Mouse (Mus musculus): ENCODE measurements around the gene Cnbd2. TPM values are rescaled to one million over a fixed set of nuclear protein-coding genes. Genes with fewer than 3 reads are reported as not detected.

Cnbd2 gene
- polyA plus RNA-seq, 1 experiment from 2014 or later, result 2.9 TPM

DNA sequence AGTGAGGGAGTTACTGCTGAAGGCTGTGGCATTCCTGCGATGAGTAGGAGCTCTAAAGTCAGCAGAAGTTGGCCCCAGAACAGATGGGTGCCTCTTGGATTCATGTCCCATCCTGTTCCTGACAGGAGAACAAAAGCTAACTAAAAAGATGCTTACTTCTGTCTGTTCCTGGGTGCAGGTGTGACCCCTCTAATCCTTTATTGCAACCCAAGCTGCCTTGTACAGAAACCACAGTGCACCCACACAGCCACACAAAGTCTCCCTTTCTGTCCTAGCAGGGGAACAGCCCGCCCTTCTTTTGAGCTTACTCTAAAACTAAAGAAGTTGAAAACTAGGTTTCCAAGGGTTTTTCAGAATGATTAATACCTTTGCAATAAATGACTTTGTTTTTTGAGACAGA is 23.9 kb upstream of the Cnbd2 start:
- no peak overlapping the region for H3K27ac ChIP-seq (ENCODE audit: low read depth, low read length)
- DNase-seq (ENCODE audit: low spot score), result no peak
- WGBS, result 97% methylated on average over 2 of the region's 2 CpGs
- no peak overlapping the region for H3K4me2 ChIP-seq
- no peaks in the 10 kb centered on the region for H3K4me1 ChIP-seq (replicated peaks; ENCODE audit: control insufficient read depth, insufficient read depth, low read length)
- H3K27me3 ChIP-seq (replicated peaks; ENCODE audit: control insufficient read depth, insufficient read depth, low read length), result no peaks in the 10 kb centered on the region
- no peak overlapping the region for H3K4me3 ChIP-seq (ENCODE audit: low read depth, low read length)
- no peaks in the 10 kb centered on the region for H3K9me3 ChIP-seq (ENCODE audit: control insufficient read depth, low read length)
- H3K36me3 ChIP-seq (ENCODE audit: control insufficient read depth, insufficient read depth, low read length), result peaks cover 11% of the 10 kb centered on the region
- H3K9ac ChIP-seq (ENCODE audit: low read depth, low read length), result no peak overlapping the region
- no peak for ATAC-seq (replicated peaks; ENCODE audit: low FRiP score)

- no peaks in the 10 kb centered on the region for H3K4me1 ChIP-seq (replicated peaks; ENCODE audit: control insufficient read depth, insufficient read depth, low read length)
- H3K9me3 ChIP-seq (ENCODE audit: control insufficient read depth, low read length), result no peaks in the 10 kb centered on the region
- H3K9ac ChIP-seq (ENCODE audit: low read depth, low read length), result no peak overlapping the region
- H3K27ac ChIP-seq (ENCODE audit: low read depth, low read length), result no peak overlapping the region
- WGBS, result 93% methylated on average over 2 of the region's 2 CpGs
- DNase-seq (ENCODE audit: low spot score) (no peak), ATAC-seq (replicated peaks; ENCODE audit: low FRiP score) (no peak)
- no peak overlapping the region for H3K4me3 ChIP-seq (ENCODE audit: low read depth, low read length)
- peaks cover 16% of the 10 kb centered on the region for H3K36me3 ChIP-seq (ENCODE audit: control insufficient read depth, insufficient read depth, low read length)
- no peak overlapping the region for H3K4me2 ChIP-seq
- H3K27me3 ChIP-seq (replicated peaks; ENCODE audit: control insufficient read depth, insufficient read depth, low read length), result no peaks in the 10 kb centered on the region
These were observed 22.4 kb upstream of the Cnbd2 start for GRCm38 (mm10) chr2:156289552-156290160.

DNA sequence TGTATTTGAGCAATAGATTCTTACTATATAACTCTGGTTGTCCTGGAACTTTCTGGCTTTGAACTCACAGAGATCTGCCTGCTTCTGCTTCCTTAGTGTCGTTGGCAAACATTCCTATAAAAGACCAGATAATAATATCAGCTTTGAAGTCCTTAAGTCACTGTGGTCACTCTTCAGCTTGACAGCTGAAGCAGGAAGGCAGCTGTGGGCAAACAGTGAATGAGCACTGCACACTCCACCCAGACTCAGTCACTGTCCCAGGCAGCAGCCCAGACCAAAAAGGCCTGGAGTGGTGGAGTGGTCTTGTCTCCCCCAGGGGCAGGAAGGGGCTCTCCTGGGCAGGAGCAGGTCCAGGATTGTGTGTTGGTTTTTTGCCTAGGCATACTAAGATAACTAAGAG is 20.1 kb upstream of the Cnbd2 start:
- Histone ChIP-seq H3K9me3 (ENCODE audit: control insufficient read depth, low read length) (no peaks in the 10 kb centered on the region), H3K4me1 (replicated peaks; ENCODE audit: control insufficient read depth, insufficient read depth, low read length) (no peaks in the 10 kb centered on the region), H3K36me3 (ENCODE audit: control insufficient read depth, insufficient read depth, low read length) (peaks cover 24% of the 10 kb centered on the region), H3K9ac (ENCODE audit: low read depth, low read length) (no peak overlapping the region), H3K27me3 (replicated peaks; ENCODE audit: control insufficient read depth, insufficient read depth, low read length) (no peaks in the 10 kb centered on the region), H3K4me3 (ENCODE audit: low read depth, low read length) (no peak overlapping the region), H3K4me2 (no peak overlapping the region), H3K27ac (ENCODE audit: low read depth, low read length) (no peak overlapping the region)
- no peak for DNase-seq (ENCODE audit: low spot score)
- WGBS, result 69% methylated on average over 1 of the region's 1 CpGs
- ATAC-seq (replicated peaks; ENCODE audit: low FRiP score), result no peak

- WGBS, result 90% methylated on average over 2 of the region's 2 CpGs
- H3K9ac ChIP-seq (ENCODE audit: low read depth, low read length), result no peak overlapping the region
- H3K4me2 ChIP-seq, result no peak overlapping the region
- H3K4me3 ChIP-seq (ENCODE audit: low read depth, low read length), result no peak overlapping the region
- no peak overlapping the region for H3K27ac ChIP-seq (ENCODE audit: low read depth, low read length)
- H3K36me3 ChIP-seq (ENCODE audit: control insufficient read depth, insufficient read depth, low read length), result peaks cover 17% of the 10 kb centered on the region; the same call in 1 of the 2 replicates
- no peaks in the 10 kb centered on the region for H3K4me1 ChIP-seq (replicated peaks; ENCODE audit: control insufficient read depth, insufficient read depth, low read length)
- no peaks in the 10 kb centered on the region for H3K27me3 ChIP-seq (replicated peaks; ENCODE audit: control insufficient read depth, insufficient read depth, low read length)
- ATAC-seq (replicated peaks; ENCODE audit: low FRiP score), result no peak
- no peaks in the 10 kb centered on the region for H3K9me3 ChIP-seq (ENCODE audit: control insufficient read depth, low read length)
- no peak for DNase-seq (ENCODE audit: low spot score)
These were observed 16.5 kb upstream of the Cnbd2 start for GRCm38 (mm10) chr2:156295601-156296063.

- no peak overlapping the region for H3K27ac ChIP-seq (ENCODE audit: low read depth, low read length)
- H3K9me3 ChIP-seq (ENCODE audit: control insufficient read depth, low read length), result no peaks in the 10 kb centered on the region
- H3K4me3 ChIP-seq (ENCODE audit: low read depth, low read length), result no peak overlapping the region
- H3K9ac ChIP-seq (ENCODE audit: low read depth, low read length), result no peak overlapping the region
- H3K4me1 ChIP-seq (replicated peaks; ENCODE audit: control insufficient read depth, insufficient read depth, low read length), result no peaks in the 10 kb centered on the region
- WGBS, result 81% methylated on average over 3 of the region's 3 CpGs
- H3K36me3 ChIP-seq (ENCODE audit: control insufficient read depth, insufficient read depth, low read length), result peaks cover 17% of the 10 kb centered on the region; the same call in 1 of the 2 replicates
- no peak overlapping the region for H3K4me2 ChIP-seq
- H3K27me3 ChIP-seq (replicated peaks; ENCODE audit: control insufficient read depth, insufficient read depth, low read length), result no peaks in the 10 kb centered on the region
- no peak for ATAC-seq (replicated peaks; ENCODE audit: low FRiP score)
- DNase-seq (ENCODE audit: low spot score), result no peak
These were observed 15.9 kb upstream of the Cnbd2 start for GRCm38 (mm10) chr2:156296190-156296589.

- no peak overlapping the region for H3K4me2 ChIP-seq
- DNase-seq (ENCODE audit: low spot score) (no peak), ATAC-seq (replicated peaks; ENCODE audit: low FRiP score) (no peak)
- no peak overlapping the region for H3K4me3 ChIP-seq (ENCODE audit: low read depth, low read length)
- no peak overlapping the region for H3K27ac ChIP-seq (ENCODE audit: low read depth, low read length)
- H3K36me3 ChIP-seq (ENCODE audit: control insufficient read depth, insufficient read depth, low read length), result peaks cover 17% of the 10 kb centered on the region; the same call in 1 of the 2 replicates
- WGBS, result 80% methylated on average over 3 of the region's 3 CpGs
- H3K27me3 ChIP-seq (replicated peaks; ENCODE audit: control insufficient read depth, insufficient read depth, low read length), result no peaks in the 10 kb centered on the region
- no peaks in the 10 kb centered on the region for H3K9me3 ChIP-seq (ENCODE audit: control insufficient read depth, low read length)
- H3K9ac ChIP-seq (ENCODE audit: low read depth, low read length), result no peak overlapping the region
- no peaks in the 10 kb centered on the region for H3K4me1 ChIP-seq (replicated peaks; ENCODE audit: control insufficient read depth, insufficient read depth, low read length)
These were observed 14.4 kb upstream of the Cnbd2 start for GRCm38 (mm10) chr2:156297653-156298052.

- Histone ChIP-seq H3K4me3 (ENCODE audit: low read depth, low read length) (no peak overlapping the region), H3K9me3 (ENCODE audit: control insufficient read depth, low read length) (no peaks in the 10 kb centered on the region), H3K36me3 (ENCODE audit: control insufficient read depth, insufficient read depth, low read length) (peaks cover 13% of the 10 kb centered on the region; the same call in 1 of the 2 replicates), H3K4me1 (replicated peaks; ENCODE audit: control insufficient read depth, insufficient read depth, low read length) (no peaks in the 10 kb centered on the region), H3K9ac (ENCODE audit: low read depth, low read length) (no peak overlapping the region), H3K27me3 (replicated peaks; ENCODE audit: control insufficient read depth, insufficient read depth, low read length) (no peaks in the 10 kb centered on the region), H3K27ac (ENCODE audit: low read depth, low read length) (peak overlapping the region; percentile 5; the same call in 1 of the 2 replicates), H3K4me2 (no peak overlapping the region)
- 90% methylated on average over 7 of the region's 7 CpGs for WGBS
- DNase-seq (ENCODE audit: low spot score) (no peak), ATAC-seq (replicated peaks; ENCODE audit: low FRiP score) (no peak)
These were observed 13.6 kb upstream of the Cnbd2 start for GRCm38 (mm10) chr2:156298458-156298857.

- ATAC-seq (replicated peaks; ENCODE audit: low FRiP score), result no peak
- 81% methylated on average over 4 of the region's 4 CpGs for WGBS
- Histone ChIP-seq H3K36me3 (ENCODE audit: control insufficient read depth, insufficient read depth, low read length) (peaks cover 12% of the 10 kb centered on the region), H3K4me3 (ENCODE audit: low read depth, low read length) (no peak overlapping the region), H3K27ac (ENCODE audit: low read depth, low read length) (no peak overlapping the region), H3K4me2 (no peak overlapping the region), H3K27me3 (replicated peaks; ENCODE audit: control insufficient read depth, insufficient read depth, low read length) (no peaks in the 10 kb centered on the region), H3K4me1 (replicated peaks; ENCODE audit: control insufficient read depth, insufficient read depth, low read length) (no peaks in the 10 kb centered on the region), H3K9ac (ENCODE audit: low read depth, low read length) (0 out of 2 replicates have a peak overlapping the region, but pooled peaks have one; percentile 12), H3K9me3 (ENCODE audit: control insufficient read depth, low read length) (no peaks in the 10 kb centered on the region)
- no peak for DNase-seq (ENCODE audit: low spot score)
These were observed 10.0 kb upstream of the Cnbd2 start for GRCm38 (mm10) chr2:156302063-156302462.

- H3K4me1 ChIP-seq (replicated peaks; ENCODE audit: control insufficient read depth, insufficient read depth, low read length), result no peaks in the 10 kb centered on the region
- no peak overlapping the region for H3K27ac ChIP-seq (ENCODE audit: low read depth, low read length)
- H3K36me3 ChIP-seq (ENCODE audit: control insufficient read depth, insufficient read depth, low read length), result peaks cover 15% of the 10 kb centered on the region
- H3K4me2 ChIP-seq, result no peak overlapping the region
- ATAC-seq (replicated peaks; ENCODE audit: low FRiP score) (0 out of 2 replicates have a peak, but pooled peaks have one; percentile 31), DNase-seq (ENCODE audit: low spot score) (no peak)
- H3K4me3 ChIP-seq (ENCODE audit: low read depth, low read length), result no peak overlapping the region
- H3K9me3 ChIP-seq (ENCODE audit: control insufficient read depth, low read length), result no peaks in the 10 kb centered on the region
- no peaks in the 10 kb centered on the region for H3K27me3 ChIP-seq (replicated peaks; ENCODE audit: control insufficient read depth, insufficient read depth, low read length)
- no peak overlapping the region for H3K9ac ChIP-seq (ENCODE audit: low read depth, low read length)
- WGBS, result 93% methylated on average over 4 of the region's 4 CpGs
These were observed 7.7 kb upstream of the Cnbd2 start for GRCm38 (mm10) chr2:156304351-156304750.
